Mouse (Mus musculus): ENCODE results near the gene Mak. TPM values are rescaled to one million over a fixed set of nuclear protein-coding genes. Genes with fewer than 3 reads are reported as not detected.

Mak gene
- total and polyA plus RNA-seq, 2 experiments from 2014 or later = 1.2 to 1.3 TPM

DNA sequence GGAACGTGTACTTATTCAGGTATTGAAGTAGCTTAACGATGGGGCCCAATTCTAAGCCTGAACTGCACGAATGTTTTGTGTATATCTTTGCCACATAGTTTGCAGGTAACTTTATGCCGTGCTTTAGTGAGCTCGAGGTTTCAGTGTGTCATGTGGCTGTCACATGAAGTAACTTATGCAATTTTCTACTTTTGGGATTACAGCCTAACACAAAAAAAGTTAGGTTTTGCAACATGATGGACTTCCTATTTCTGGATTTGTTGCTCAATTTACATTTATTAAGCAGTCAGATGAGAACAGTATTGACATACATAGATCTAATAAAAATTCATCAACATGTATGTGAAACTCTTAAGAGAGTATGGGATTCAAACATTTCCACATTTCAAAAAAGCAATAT, 5.7 kb downstream of the Mak start:
- no peaks in the 10 kb centered on the region for H3K36me3 ChIP-seq (ENCODE audit: insufficient read depth, low read length)
- no peak overlapping the region for H3K4me2 ChIP-seq (ENCODE audit: low read depth, low read length)
- ATAC-seq (no peak), DNase-seq (ENCODE audit: low spot score) (no peak)
- no peaks in the 10 kb centered on the region for H3K9me3 ChIP-seq (ENCODE audit: low read length)
- H3K27ac ChIP-seq = no peak overlapping the region
- H3K4me3 ChIP-seq (ENCODE audit: low read length) = no peak overlapping the region
- H3K4me1 ChIP-seq (ENCODE audit: insufficient read depth, low read length) = no peaks in the 10 kb centered on the region
- WGBS = 88% methylated on average over 5 of the region's 5 CpGs
- TF ChIP-seq CTCF (IDR thresholded peaks at IDR 0.05; ENCODE audit: low read depth) = no peak
- no peak overlapping the region for H3K9ac ChIP-seq (replicated peaks; ENCODE audit: low read length)
- H3K27me3 ChIP-seq (ENCODE audit: insufficient read depth, low read length) = no peaks in the 10 kb centered on the region

DNA sequence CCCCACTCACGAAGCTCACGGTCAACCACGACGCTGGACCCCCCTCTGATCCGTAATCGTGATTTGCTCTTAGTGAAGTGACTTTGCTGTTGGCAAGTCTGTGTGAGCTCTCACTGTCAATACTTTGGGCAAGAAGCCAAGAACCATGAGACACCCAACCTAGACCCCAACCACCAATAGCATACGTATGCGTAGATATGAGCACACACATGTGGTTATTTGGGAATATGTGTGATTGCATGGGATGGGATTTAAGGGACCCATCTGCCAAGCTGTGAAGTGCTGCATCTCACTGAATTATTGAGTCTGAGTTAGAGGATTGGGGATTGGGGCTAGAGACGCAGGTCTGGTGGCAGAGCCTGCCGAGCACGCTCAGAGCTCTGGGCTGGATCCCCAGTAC, 7.9 kb downstream of the Mak start:
- H3K9me3 ChIP-seq (ENCODE audit: low read length) = no peaks in the 10 kb centered on the region
- no peak for ATAC-seq
- no peak overlapping the region for H3K9ac ChIP-seq (replicated peaks; ENCODE audit: low read length)
- no peaks in the 10 kb centered on the region for H3K27me3 ChIP-seq (ENCODE audit: insufficient read depth, low read length)
- H3K36me3 ChIP-seq (ENCODE audit: insufficient read depth, low read length) = no peaks in the 10 kb centered on the region
- H3K4me1 ChIP-seq (ENCODE audit: insufficient read depth, low read length) = no peaks in the 10 kb centered on the region
- peak; percentile 2 for DNase-seq (ENCODE audit: low spot score)
- TF ChIP-seq CTCF (IDR thresholded peaks at IDR 0.05; ENCODE audit: low read depth) = no peak
- no peak overlapping the region for H3K4me3 ChIP-seq (ENCODE audit: low read length)
- H3K4me2 ChIP-seq (ENCODE audit: low read depth, low read length) = no peak overlapping the region
- no peak overlapping the region for H3K27ac ChIP-seq
- WGBS = 84% methylated on average over 11 of the region's 11 CpGs

DNA sequence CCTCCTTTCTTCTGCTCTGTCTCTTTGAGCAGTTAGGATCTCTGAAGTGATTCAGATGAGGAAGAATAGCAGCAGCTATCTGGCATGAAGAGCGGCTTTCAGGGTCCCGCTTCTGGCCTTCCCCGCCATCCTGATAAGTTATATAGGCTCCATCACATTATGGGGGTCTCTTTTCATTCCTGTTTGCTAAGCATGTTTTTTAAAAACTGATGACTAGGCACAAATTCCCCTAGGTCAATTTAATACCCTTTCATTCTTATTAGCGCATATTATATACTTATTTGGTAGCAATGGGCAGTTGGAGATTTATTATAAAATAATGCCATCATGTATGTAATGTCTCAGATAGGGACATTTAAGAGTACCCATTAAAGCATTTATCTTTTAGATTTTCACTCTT, 11.9 kb downstream of the Mak start:
- no peaks in the 10 kb centered on the region for H3K4me1 ChIP-seq (ENCODE audit: insufficient read depth, low read length)
- no peak for ATAC-seq
- no peaks in the 10 kb centered on the region for H3K9me3 ChIP-seq (ENCODE audit: low read length)
- no peak for TF ChIP-seq CTCF (IDR thresholded peaks at IDR 0.05; ENCODE audit: low read depth)
- no peak overlapping the region for H3K4me2 ChIP-seq (ENCODE audit: low read depth, low read length)
- no peaks in the 10 kb centered on the region for H3K27me3 ChIP-seq (ENCODE audit: insufficient read depth, low read length)
- DNase-seq (ENCODE audit: low spot score) = no peak
- no peak overlapping the region for H3K27ac ChIP-seq
- H3K4me3 ChIP-seq (ENCODE audit: low read length) = no peak overlapping the region
- no peaks in the 10 kb centered on the region for H3K36me3 ChIP-seq (ENCODE audit: insufficient read depth, low read length)
- WGBS = 95% methylated on average over 4 of the region's 4 CpGs
- no peak overlapping the region for H3K9ac ChIP-seq (replicated peaks; ENCODE audit: low read length)

DNA sequence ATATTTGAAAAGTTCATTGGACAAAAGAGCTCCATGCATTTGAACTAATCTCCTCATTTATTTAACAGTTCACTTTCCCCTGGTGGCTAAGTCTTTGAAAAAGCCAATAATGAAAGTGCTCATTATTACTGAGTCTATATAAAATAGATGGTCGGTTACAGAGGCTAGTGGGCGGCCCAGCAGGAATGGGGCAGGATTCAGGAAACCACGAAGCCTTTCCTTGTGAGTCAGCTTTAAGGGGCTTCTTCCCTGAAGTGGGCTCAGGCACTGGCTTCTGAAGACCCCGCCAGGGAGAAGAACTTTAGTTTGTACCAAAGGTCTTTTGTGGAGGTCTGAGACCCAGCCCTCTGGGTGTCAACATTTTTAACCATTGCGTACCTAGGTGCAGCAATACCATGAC, 27.5 kb downstream of the Mak start:
- H3K4me2 ChIP-seq (ENCODE audit: low read depth, low read length) = no peak overlapping the region
- H3K36me3 ChIP-seq (ENCODE audit: insufficient read depth, low read length) = no peaks in the 10 kb centered on the region
- H3K27me3 ChIP-seq (ENCODE audit: insufficient read depth, low read length) = no peaks in the 10 kb centered on the region
- no peak overlapping the region for H3K9ac ChIP-seq (replicated peaks; ENCODE audit: low read length)
- H3K4me1 ChIP-seq (ENCODE audit: insufficient read depth, low read length) = no peaks in the 10 kb centered on the region
- H3K9me3 ChIP-seq (ENCODE audit: low read length) = no peaks in the 10 kb centered on the region
- H3K4me3 ChIP-seq (ENCODE audit: low read length) = no peak overlapping the region
- WGBS = 76% methylated on average over 5 of the region's 5 CpGs
- TF ChIP-seq CTCF (IDR thresholded peaks at IDR 0.05; ENCODE audit: low read depth) = no peak
- H3K27ac ChIP-seq = no peak overlapping the region
- DNase-seq (ENCODE audit: low spot score) = no peak
- ATAC-seq = no peak

DNA sequence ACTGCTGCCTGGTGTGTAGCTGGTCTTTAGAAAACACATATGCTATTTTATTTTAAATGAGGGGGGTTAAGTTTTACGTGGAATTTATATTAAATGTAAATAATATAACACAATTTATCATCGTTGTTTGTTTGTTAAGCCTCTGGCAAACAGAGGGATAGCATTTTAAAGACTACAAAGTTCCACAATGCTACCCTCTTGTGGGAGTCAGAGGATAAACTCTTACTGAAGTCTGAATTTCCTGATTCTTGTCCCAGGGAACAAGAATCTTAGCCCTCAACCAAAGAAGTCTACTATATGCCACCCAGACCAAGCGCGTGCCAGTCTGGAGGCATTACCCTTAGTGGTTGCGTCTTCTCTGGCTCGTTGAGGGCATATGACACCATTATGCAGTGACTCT, 32.2 kb downstream of the Mak start:
- H3K9me3 ChIP-seq (ENCODE audit: low read length) = no peaks in the 10 kb centered on the region
- no peak overlapping the region for H3K9ac ChIP-seq (replicated peaks; ENCODE audit: low read length)
- 79% methylated on average over 6 of the region's 6 CpGs for WGBS
- no peaks in the 10 kb centered on the region for H3K27me3 ChIP-seq (ENCODE audit: insufficient read depth, low read length)
- no peaks in the 10 kb centered on the region for H3K4me1 ChIP-seq (ENCODE audit: insufficient read depth, low read length)
- H3K27ac ChIP-seq = no peak overlapping the region
- H3K4me2 ChIP-seq (ENCODE audit: low read depth, low read length) = no peak overlapping the region
- TF ChIP-seq CTCF (IDR thresholded peaks at IDR 0.05; ENCODE audit: low read depth) = no peak; the same call in 1 of the 2 replicates
- no peak for ATAC-seq
- no peaks in the 10 kb centered on the region for H3K36me3 ChIP-seq (ENCODE audit: insufficient read depth, low read length)
- DNase-seq (ENCODE audit: low spot score) = peak; percentile 6
- no peak overlapping the region for H3K4me3 ChIP-seq (ENCODE audit: low read length)

DNA sequence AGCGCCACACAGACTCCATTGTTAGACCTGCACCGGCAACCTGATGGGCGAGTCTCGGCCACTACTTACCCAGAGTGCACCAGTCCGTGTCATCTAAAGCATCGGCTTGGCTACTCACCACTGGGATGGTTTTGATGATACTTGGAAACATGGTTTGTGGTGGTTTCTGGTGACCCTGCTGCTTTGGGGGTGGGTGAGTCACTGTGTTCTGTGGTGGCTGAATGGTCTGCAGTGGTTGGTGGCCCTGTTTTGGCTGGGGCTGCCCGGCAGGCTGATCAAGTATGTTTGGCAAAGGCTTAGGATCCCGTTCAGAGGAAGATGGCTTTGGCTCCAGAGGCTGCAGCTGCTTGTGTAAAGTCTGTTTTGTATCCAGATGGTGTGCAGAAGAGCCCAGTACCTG, 33.6 kb downstream of the Mak start:
- no peak overlapping the region for H3K4me2 ChIP-seq (ENCODE audit: low read depth, low read length)
- no peak overlapping the region for H3K4me3 ChIP-seq (ENCODE audit: low read length)
- TF ChIP-seq CTCF (IDR thresholded peaks at IDR 0.05; ENCODE audit: low read depth) = no peak
- H3K4me1 ChIP-seq (ENCODE audit: insufficient read depth, low read length) = no peaks in the 10 kb centered on the region
- H3K9me3 ChIP-seq (ENCODE audit: low read length) = no peaks in the 10 kb centered on the region
- H3K36me3 ChIP-seq (ENCODE audit: insufficient read depth, low read length) = no peaks in the 10 kb centered on the region
- H3K27me3 ChIP-seq (ENCODE audit: insufficient read depth, low read length) = no peaks in the 10 kb centered on the region
- DNase-seq (ENCODE audit: low spot score) = no peak
- 92% methylated on average over 8 of the region's 8 CpGs for WGBS
- no peak overlapping the region for H3K27ac ChIP-seq
- no peak for ATAC-seq
- no peak overlapping the region for H3K9ac ChIP-seq (replicated peaks; ENCODE audit: low read length)

DNA sequence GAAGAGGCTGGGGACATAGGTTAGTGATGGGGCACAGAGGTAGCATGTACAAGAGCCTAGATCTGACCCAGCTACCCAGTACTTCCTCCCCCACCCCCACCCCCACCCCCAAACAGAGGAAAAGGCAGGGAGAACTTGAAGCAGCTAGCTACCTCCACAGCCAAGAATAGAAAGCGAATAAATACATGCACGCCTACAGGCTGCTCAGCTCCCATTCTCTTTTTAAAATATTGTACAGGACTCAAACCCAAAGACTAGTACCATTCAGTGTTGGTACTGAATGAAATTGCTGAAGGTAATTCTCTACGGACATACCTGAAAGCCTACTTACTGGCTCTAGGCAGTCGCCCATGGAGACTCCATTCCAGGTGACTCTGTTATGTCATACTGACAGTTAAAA, 37.0 kb downstream of the Mak start:
- H3K4me2 ChIP-seq (ENCODE audit: low read depth, low read length) = no peak overlapping the region
- H3K9me3 ChIP-seq (ENCODE audit: low read length) = no peaks in the 10 kb centered on the region
- H3K27me3 ChIP-seq (ENCODE audit: insufficient read depth, low read length) = no peaks in the 10 kb centered on the region
- no peaks in the 10 kb centered on the region for H3K4me1 ChIP-seq (ENCODE audit: insufficient read depth, low read length)
- H3K27ac ChIP-seq = no peak overlapping the region
- 98% methylated on average over 4 of the region's 4 CpGs for WGBS
- ATAC-seq = no peak
- no peak for TF ChIP-seq CTCF (IDR thresholded peaks at IDR 0.05; ENCODE audit: low read depth)
- no peak overlapping the region for H3K4me3 ChIP-seq (ENCODE audit: low read length)
- no peak for DNase-seq (ENCODE audit: low spot score)
- H3K9ac ChIP-seq (replicated peaks; ENCODE audit: low read length) = no peak overlapping the region
- no peaks in the 10 kb centered on the region for H3K36me3 ChIP-seq (ENCODE audit: insufficient read depth, low read length)
